Mouse (Mus musculus): ENCODE results near the gene Setd6. TPM values are rescaled to one million over a fixed set of nuclear protein-coding genes. Genes with fewer than 3 reads are reported as not detected.

The Setd6 gene
- polyA plus RNA-seq (2015; fragmentation: Illumina TruSeq; extraction: RNeasy Lipid Tissue Mini Kit (QIAGEN cat#74804); ENCODE audit: low read depth, low replicate concordance): 25.5 TPM

DNA sequence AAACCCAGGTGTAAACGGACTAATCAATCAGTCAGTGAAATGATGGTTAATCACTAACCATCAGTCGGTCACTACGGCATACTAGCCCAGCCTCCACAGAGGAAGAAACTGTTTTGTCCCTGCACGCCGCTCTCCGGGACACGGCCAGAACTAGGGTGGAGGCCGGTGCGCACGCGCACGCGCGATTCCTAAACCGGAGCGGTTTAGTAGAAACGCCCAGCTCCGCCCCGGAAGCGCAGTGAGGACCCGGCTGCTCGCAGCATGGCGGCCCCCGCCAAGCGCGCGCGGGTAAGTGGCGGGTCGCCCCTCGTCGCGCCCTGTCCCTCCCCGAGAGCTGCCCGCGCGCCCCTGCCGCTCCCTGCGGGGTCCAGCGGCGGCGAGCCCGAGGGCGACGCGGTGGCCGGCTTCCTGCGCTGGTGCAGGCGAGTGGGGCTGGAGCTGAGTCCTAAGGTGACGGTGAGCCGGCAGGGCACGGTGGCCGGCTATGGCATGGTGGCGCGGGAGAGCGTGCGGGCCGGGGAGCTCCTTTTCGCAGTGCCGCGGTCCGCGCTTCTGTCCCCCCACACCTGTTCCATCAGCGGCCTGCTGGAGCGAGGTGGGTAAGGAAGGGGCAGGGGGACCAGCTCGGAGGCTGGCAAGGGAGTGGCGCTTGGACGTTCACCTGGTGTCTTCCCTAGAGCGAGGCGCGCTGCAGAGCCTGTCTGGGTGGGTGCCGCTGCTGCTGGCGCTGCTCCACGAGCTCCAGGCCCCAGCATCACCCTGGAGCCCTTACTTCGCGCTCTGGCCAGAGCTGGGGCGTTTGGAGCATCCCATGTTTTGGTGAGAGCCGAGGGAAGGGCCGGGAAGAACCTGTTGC, at the start of gene Setd6:
Gene Setd6, plus strand, starts transcription at position 206 of the 856 bp plus-strand sequence.

DNA sequence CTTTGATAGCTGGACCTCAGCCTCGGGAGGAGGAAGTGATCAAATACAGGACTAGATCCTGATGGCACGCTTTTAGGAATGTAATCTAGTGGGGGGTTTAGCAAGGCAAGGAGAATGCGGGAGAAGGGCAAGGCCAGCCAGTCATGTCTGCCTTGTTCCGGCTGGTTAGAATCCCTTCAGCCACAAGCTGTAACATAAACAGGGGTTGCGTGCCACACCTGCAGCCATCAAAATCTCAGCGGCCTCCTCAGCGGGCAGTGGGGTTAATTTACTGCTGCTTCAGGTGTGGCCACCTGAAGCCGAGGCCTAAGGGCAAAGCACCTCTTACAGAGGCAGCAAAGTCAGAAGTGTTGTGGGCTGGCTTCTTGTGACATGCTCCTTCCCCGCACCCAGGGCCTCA, 39.0 kb upstream of the Setd6 start, which contains the start of gene Ndrg4:
Gene Ndrg4, plus strand, starts transcription at position 350 of the 400 bp plus-strand sequence.

Other genes starting within 250 kb of the Setd6 start
- 79.1 TPM for gene Csnk2a2, start 225.8 kb upstream of the Setd6 start, polyA plus RNA-seq (2015; fragmentation: Illumina TruSeq; extraction: RNeasy Lipid Tissue Mini Kit (QIAGEN cat#74804); ENCODE audit: low read depth, low replicate concordance)
- gene Ccdc113, start 181.8 kb upstream of the Setd6 start, polyA plus RNA-seq (2015; fragmentation: Illumina TruSeq; extraction: RNeasy Lipid Tissue Mini Kit (QIAGEN cat#74804); ENCODE audit: low read depth, low replicate concordance): 4.7 TPM
- gene Prss54, start 139.5 kb upstream of the Setd6 start, polyA plus RNA-seq (2015; fragmentation: Illumina TruSeq; extraction: RNeasy Lipid Tissue Mini Kit (QIAGEN cat#74804); ENCODE audit: low read depth, low replicate concordance): not detected
- gene Gins3, start 82.4 kb upstream of the Setd6 start, polyA plus RNA-seq (2015; fragmentation: Illumina TruSeq; extraction: RNeasy Lipid Tissue Mini Kit (QIAGEN cat#74804); ENCODE audit: low read depth, low replicate concordance): 2.8 TPM
- 1,619 TPM for gene Ndrg4, start 38.9 kb upstream of the Setd6 start, polyA plus RNA-seq (2015; fragmentation: Illumina TruSeq; extraction: RNeasy Lipid Tissue Mini Kit (QIAGEN cat#74804); ENCODE audit: low read depth, low replicate concordance)
- 48.5 TPM for gene Cnot1, start 91.6 kb downstream of the Setd6 start, polyA plus RNA-seq (2015; fragmentation: Illumina TruSeq; extraction: RNeasy Lipid Tissue Mini Kit (QIAGEN cat#74804); ENCODE audit: low read depth, low replicate concordance)
- 96.5 TPM for gene Sap18b, start 109.5 kb downstream of the Setd6 start, polyA plus RNA-seq (2015; fragmentation: Illumina TruSeq; extraction: RNeasy Lipid Tissue Mini Kit (QIAGEN cat#74804); ENCODE audit: low read depth, low replicate concordance)
- gene Slc38a7, start 137.7 kb downstream of the Setd6 start, polyA plus RNA-seq (2015; fragmentation: Illumina TruSeq; extraction: RNeasy Lipid Tissue Mini Kit (QIAGEN cat#74804); ENCODE audit: low read depth, low replicate concordance): 18.2 TPM
- gene Got2, start 172.7 kb downstream of the Setd6 start, polyA plus RNA-seq (2015; fragmentation: Illumina TruSeq; extraction: RNeasy Lipid Tissue Mini Kit (QIAGEN cat#74804); ENCODE audit: low read depth, low replicate concordance): 231 TPM